Mouse (Mus musculus): ENCODE results near the gene Sgca.

Gene Sgca

GRCm38 (mm10) chr11:94913302-94914090 is 62.6 kb downstream of the Sgca start:
- no peak for DNase-seq (ENCODE audit: low spot score in 2 of 2)
